Comparison of ENCODE assay signal across 8 mouse cellular contexts in genomic region chr2:71453161-71453916, GRCm38 (mm10). TPM values are rescaled to one million over a fixed set of nuclear protein-coding genes. Genes with fewer than 3 reads are reported as not detected.
DNase-seq lines count a peak whose midpoint lies in the region; ATAC-seq and TF ChIP-seq lines count a peak whose summit lies in the region.

TSS of gene Metap1d (plus strand) at chr2:71453276.

- peak within 1 kb of the TSS; percentile 64 for H3K4me3 ChIP-seq in cortical plate, adult 2 months (ENCODE audit: insufficient read depth, low read length)
- peak within 1 kb of the TSS; percentile 93 for H3K4me3 ChIP-seq in megakaryocyte, embryonic 14.5 days (replicated peaks)

- peaks cover 6% of the 10 kb centered on the region; the same call in 1 of the 2 replicates for H3K9me3 ChIP-seq in megakaryocyte, embryonic 14.5 days

- peaks cover 3% of the 10 kb centered on the region for H3K27me3 ChIP-seq in megakaryocyte, embryonic 14.5 days (replicated peaks)

- H3K4me1 ChIP-seq in cortical plate, adult 2 months (ENCODE audit: control insufficient read depth, insufficient read depth, low read length) = no peaks in the 10 kb centered on the region
- peaks cover 17% of the 10 kb centered on the region for H3K4me1 ChIP-seq in megakaryocyte, embryonic 14.5 days

- DNase-seq in gastrocnemius, adult 8-10 months (ENCODE audit: low spot score in 2 of 2) = peak; percentile 87 to 94
- peak; percentile 61 for DNase-seq in hindlimb bud, embryonic 11.5 days (ENCODE audit: extremely low spot score, low read depth, low spot score)
- peak; percentile 87 to 95 for DNase-seq in left cerebral cortex, adult 8-10 months (ENCODE audit: low spot score in 2 of 2)
- peak; percentile 97 for DNase-seq in right cerebral cortex, postnatal 10 days (ENCODE audit: low spot score in 2 of 2)
- DNase-seq in urinary bladder, postnatal 25 days (ENCODE audit: low spot score) = peak; percentile 89

- TF ChIP-seq CTCF in cortical plate, adult 2 months (IDR thresholded peaks at IDR 0.05; ENCODE audit: extremely low read depth, insufficient read depth, low read length) = no peak

- ATAC-seq in activated CD4-positive, CD25-positive, alpha-beta regulatory T cell, adult 4 months = peak; percentile 95

- no peak within 1 kb of the TSS for H3K27ac ChIP-seq in cortical plate, adult 2 months (ENCODE audit: insufficient read depth, low read length)

- H3K36me3 ChIP-seq in megakaryocyte, embryonic 14.5 days (replicated peaks; ENCODE audit: low read length) = no peaks in the 10 kb centered on the region

- TF ChIP-seq POLR2A in cortical plate, adult 2 months (IDR thresholded peaks at IDR 0.05; ENCODE audit: extremely low read depth, insufficient read depth, low read length) = peak; percentile 63; the same call in 1 of the 2 replicates

RNA-seq across cellular contexts. Expression of gene Metap1d, which starts in this region (rescaled TPM):
- polyA plus RNA-seq in activated CD4-positive, CD25-positive, alpha-beta regulatory T cell, adult 4 months (2017; shearing (Covaris generic)) = 10 to 100 TPM; 16.0 to 19.0 TPM
- 40.9 and 41.5 TPM in 2 replicates for polyA plus RNA-seq in cortical plate, adult 2 months (2012; rRNA removed)
- total RNA-seq in gastrocnemius, adult 8-10 months (2022) = 10 to 100 TPM; 26.5 to 30.6 (median 28.9) TPM
- 10 to 100 TPM; 15.4 to 20.3 (median 19.7) TPM for total RNA-seq in left cerebral cortex, adult 8-10 months (2022)
- polyA plus RNA-seq in megakaryocyte, embryonic 14.5 days (2012; ENCODE audit: insufficient read depth, low replicate concordance) = 3.5 TPM in 1 of 2 replicates, not detected in the other
